Mouse (Mus musculus): ENCODE measurements around the gene Rere. TPM values are rescaled to one million over a fixed set of nuclear protein-coding genes. Genes with fewer than 3 reads are reported as not detected.
A peak's percentile ranks its signal among the peaks of the same experiment; 100 is the strongest.

Rere gene
- polyA plus RNA-seq, 1 experiment from 2014 or later = 29.0 TPM

DNA sequence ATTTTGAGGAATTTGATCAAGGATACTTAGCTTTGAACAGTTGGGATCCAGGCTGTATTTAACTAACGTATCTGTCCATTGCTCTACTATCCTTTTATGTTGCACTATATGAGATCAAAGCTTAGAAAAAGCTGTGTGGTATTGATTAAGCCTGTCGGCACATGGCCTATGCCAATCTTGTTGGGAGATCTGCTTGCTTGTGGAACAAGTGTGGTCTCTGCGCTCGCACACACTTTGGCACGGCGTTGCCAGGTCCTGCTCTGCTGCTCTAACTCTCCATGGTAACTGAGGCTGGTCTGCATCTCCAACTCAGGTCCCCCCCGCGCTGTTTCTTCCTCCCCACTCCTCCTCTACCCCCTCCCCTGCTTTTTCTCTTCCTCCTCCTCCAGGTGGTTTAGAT, 112.2 kb downstream of the Rere start:
- Histone ChIP-seq H3K27ac (ENCODE audit: low read length) (no peak overlapping the region), H3K9me3 (replicated peaks; ENCODE audit: control insufficient read depth, low read length, poor library complexity, severe bottlenecking) (no peaks in the 10 kb centered on the region), H3K27me3 (ENCODE audit: control insufficient read depth, insufficient read depth, low read depth, low read length) (no peaks in the 10 kb centered on the region), H3K4me2 (ENCODE audit: low read length) (no peak overlapping the region), H3K36me3 (ENCODE audit: control insufficient read depth, insufficient read depth, low read length) (no peaks in the 10 kb centered on the region), H3K4me3 (ENCODE audit: low read depth, low read length) (no peak overlapping the region), H3K4me1 (ENCODE audit: control insufficient read depth, insufficient read depth, low read length) (peaks cover 55% of the 10 kb centered on the region), H3K9ac (ENCODE audit: low read depth, low read length) (no peak overlapping the region)
- WGBS = 38% methylated on average over 8 of the region's 8 CpGs
- no peak for ATAC-seq

DNA sequence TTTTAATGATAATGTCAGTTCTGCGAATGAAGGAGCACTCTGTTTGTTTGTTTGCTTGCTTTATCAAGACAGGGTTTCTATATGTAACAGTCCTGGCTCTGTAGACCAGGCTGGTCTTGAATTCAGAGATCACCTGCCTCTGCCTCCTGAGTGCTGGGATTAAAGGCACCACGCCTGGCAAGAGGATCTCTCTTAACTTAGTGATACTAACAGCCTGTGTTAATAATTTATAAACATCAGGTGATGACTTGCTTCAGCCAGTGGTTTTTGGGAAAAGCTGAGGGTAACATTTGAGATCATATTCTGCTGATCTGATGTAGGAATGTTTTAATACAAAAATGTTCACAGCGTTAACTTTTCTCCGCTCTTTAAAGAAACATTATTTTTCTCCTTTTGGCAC, 112.6 kb downstream of the Rere start:
- no peak for ATAC-seq
- 82% methylated on average over 4 of the region's 4 CpGs for WGBS
- no peak overlapping the region for H3K27ac ChIP-seq (ENCODE audit: low read length)
- H3K4me2 ChIP-seq (ENCODE audit: low read length) = no peak overlapping the region
- H3K36me3 ChIP-seq (ENCODE audit: control insufficient read depth, insufficient read depth, low read length) = no peaks in the 10 kb centered on the region
- H3K9me3 ChIP-seq (replicated peaks; ENCODE audit: control insufficient read depth, low read length, poor library complexity, severe bottlenecking) = no peaks in the 10 kb centered on the region
- H3K4me3 ChIP-seq (ENCODE audit: low read depth, low read length) = no peak overlapping the region
- H3K27me3 ChIP-seq (ENCODE audit: control insufficient read depth, insufficient read depth, low read depth, low read length) = no peaks in the 10 kb centered on the region
- H3K4me1 ChIP-seq (ENCODE audit: control insufficient read depth, insufficient read depth, low read length) = peaks cover 51% of the 10 kb centered on the region
- no peak overlapping the region for H3K9ac ChIP-seq (ENCODE audit: low read depth, low read length)

DNA sequence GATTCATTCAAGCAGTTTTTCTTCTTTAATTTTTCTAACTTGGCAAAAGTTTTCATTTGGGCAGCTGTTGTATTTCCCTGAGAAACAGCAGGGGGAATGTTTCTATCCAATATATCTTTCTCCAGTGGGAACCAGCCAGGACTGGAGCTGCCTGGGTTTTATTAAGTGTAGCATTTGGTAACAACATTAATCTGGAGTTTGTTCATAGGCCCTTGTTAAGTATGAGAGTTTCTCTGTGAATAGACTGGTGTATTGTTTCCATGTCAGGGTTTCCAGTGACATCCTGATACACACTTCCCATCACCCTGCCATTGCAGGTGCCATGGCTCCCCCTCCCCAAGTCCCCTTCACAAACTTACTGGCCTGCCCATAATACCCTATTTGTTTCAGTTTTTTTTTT, 114.9 kb downstream of the Rere start:
- no peak for ATAC-seq
- H3K4me1 ChIP-seq (ENCODE audit: control insufficient read depth, insufficient read depth, low read length) = peaks cover 52% of the 10 kb centered on the region
- 0 out of 2 replicates have a peak overlapping the region, but pooled peaks have one; percentile 16 for H3K4me2 ChIP-seq (ENCODE audit: low read length)

DNA sequence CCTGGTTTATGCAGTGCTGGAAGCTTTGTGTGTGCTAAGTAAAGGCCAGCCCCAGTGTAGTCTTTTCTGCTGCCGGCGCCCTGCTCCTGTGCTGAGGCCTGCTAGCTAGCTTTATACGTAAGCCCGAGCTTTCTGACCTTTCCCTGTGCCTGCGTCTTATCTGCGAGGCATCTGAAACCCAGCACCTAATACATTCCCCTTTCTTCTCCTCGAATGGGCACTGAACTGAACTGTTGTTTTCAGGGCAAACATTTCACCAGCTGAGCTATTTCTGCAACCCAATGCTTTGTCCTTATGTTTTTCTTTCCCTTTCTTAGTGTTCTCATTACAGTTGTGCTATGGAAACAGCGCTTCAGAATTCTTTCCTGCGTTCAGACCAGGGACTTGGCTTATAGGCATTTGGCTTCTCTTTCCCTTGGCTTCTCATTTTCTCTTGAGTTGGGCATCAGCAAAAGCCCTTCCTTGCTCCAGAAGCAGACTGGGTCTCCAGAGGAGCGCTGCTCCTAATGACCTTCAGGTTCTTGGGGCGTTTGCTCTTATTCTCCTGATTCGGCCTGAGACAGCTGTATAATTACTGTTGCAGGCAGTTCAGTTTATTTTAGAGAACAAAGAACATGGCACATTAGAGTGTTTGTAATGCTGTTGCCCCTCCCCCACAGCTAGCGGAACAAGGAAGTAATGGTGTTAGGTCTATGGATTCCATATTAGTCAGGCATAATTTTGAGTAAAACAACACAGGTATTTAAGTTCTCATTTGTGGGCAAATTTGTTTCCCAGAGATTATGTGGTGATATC, 115.6 kb downstream of the Rere start:
- no peaks in the 10 kb centered on the region for H3K27me3 ChIP-seq (ENCODE audit: control insufficient read depth, insufficient read depth, low read depth, low read length)
- H3K4me2 ChIP-seq (ENCODE audit: low read length) = peak overlapping the region; percentile 26; the same call in 1 of the 2 replicates
- H3K9me3 ChIP-seq (replicated peaks; ENCODE audit: control insufficient read depth, low read length, poor library complexity, severe bottlenecking) = no peaks in the 10 kb centered on the region
- 19% methylated on average over 13 of the region's 13 CpGs for WGBS
- H3K9ac ChIP-seq (ENCODE audit: low read depth, low read length) = peak overlapping the region; percentile 44
- H3K4me1 ChIP-seq (ENCODE audit: control insufficient read depth, insufficient read depth, low read length) = peaks cover 55% of the 10 kb centered on the region
- ATAC-seq = 0 out of 2 replicates have a peak, but pooled peaks have one; percentile 44
- H3K36me3 ChIP-seq (ENCODE audit: control insufficient read depth, insufficient read depth, low read length) = no peaks in the 10 kb centered on the region
- no peak overlapping the region for H3K4me3 ChIP-seq (ENCODE audit: low read depth, low read length)
- H3K27ac ChIP-seq (ENCODE audit: low read length) = peak overlapping the region; percentile 73

More for the DNA sequence above, 114.9 kb downstream of the Rere start:
- no peaks in the 10 kb centered on the region for H3K36me3 ChIP-seq (ENCODE audit: control insufficient read depth, insufficient read depth, low read length)
- H3K27ac ChIP-seq (ENCODE audit: low read length) = peak overlapping the region; percentile 73
- no peaks in the 10 kb centered on the region for H3K27me3 ChIP-seq (ENCODE audit: control insufficient read depth, insufficient read depth, low read depth, low read length)
- H3K9me3 ChIP-seq (replicated peaks; ENCODE audit: control insufficient read depth, low read length, poor library complexity, severe bottlenecking) = no peaks in the 10 kb centered on the region
- H3K4me3 ChIP-seq (ENCODE audit: low read depth, low read length) = no peak overlapping the region
- no peak overlapping the region; the same call in 1 of the 2 replicates for H3K9ac ChIP-seq (ENCODE audit: low read depth, low read length)

DNA sequence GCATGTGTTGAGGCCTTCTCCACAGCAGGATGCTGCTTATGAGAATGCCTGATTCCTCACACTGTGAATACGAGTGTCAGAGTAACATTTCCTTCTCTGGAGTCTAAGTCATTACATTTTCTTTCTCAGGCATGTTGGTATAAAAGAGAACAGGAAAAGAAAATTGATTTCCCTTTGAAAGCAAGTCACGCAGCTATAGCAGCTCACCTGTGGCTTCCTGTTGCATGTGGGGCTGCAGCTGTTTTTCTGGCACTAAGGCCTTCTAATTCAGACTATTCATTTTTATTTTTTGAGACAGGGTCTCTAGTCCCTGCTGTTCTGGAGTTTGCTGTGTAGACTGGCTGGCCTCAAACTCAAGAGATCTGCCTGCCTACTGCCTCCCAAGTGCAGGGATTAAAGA, 117.6 kb downstream of the Rere start:
- no peak for ATAC-seq
- Histone ChIP-seq H3K4me2 (ENCODE audit: low read length) (no peak overlapping the region), H3K36me3 (ENCODE audit: control insufficient read depth, insufficient read depth, low read length) (no peaks in the 10 kb centered on the region), H3K9ac (ENCODE audit: low read depth, low read length) (no peak overlapping the region), H3K27ac (ENCODE audit: low read length) (no peak overlapping the region), H3K9me3 (replicated peaks; ENCODE audit: control insufficient read depth, low read length, poor library complexity, severe bottlenecking) (no peaks in the 10 kb centered on the region), H3K4me3 (ENCODE audit: low read depth, low read length) (no peak overlapping the region), H3K27me3 (ENCODE audit: control insufficient read depth, insufficient read depth, low read depth, low read length) (no peaks in the 10 kb centered on the region), H3K4me1 (ENCODE audit: control insufficient read depth, insufficient read depth, low read length) (peaks cover 58% of the 10 kb centered on the region)
- 24% methylated on average over 2 of the region's 2 CpGs for WGBS

DNA sequence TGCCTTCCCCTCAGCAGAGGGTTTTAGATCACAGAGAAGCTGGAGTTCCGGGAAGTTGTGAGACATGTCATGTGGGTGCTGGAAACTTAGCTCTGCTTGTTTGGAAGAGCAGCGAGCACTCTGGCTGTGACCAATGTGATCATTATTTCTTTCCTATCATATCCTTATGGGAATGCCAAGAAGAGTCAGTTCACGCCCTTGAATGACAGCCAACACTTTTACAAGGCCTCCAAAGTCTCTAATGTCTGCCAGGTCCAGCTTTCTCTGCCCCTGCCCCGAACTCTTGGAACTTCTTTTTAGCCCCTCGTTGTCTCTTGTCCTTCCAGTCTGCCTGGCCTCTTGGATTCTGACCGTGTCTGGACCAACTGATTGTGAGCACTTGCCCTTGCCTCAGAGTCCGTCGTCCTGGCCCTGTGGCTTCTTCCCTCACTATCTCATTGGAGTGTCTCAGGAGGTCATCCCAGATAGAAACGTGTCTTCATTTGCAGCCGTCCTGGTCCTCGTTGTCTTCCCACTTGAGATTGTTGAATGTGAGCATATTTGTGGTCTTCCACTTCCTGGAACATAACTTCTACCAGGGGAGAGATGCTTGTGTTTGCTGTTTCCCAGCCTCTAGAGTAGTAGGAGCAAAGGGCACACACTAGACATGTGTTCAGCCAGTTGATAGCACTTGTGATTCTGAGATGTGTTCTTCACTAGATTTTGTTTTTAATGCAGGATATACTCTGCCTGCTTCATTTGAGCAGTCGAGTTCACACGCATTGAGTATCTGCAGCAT, 120.6 kb downstream of the Rere start:
- WGBS = 71% methylated on average over 13 of the region's 13 CpGs
- peak overlapping the region; percentile 18; the same call in 1 of the 2 replicates for H3K27ac ChIP-seq (ENCODE audit: low read length)
- no peaks in the 10 kb centered on the region for H3K9me3 ChIP-seq (replicated peaks; ENCODE audit: control insufficient read depth, low read length, poor library complexity, severe bottlenecking)
- no peak overlapping the region for H3K4me2 ChIP-seq (ENCODE audit: low read length)
- no peaks in the 10 kb centered on the region for H3K27me3 ChIP-seq (ENCODE audit: control insufficient read depth, insufficient read depth, low read depth, low read length)
- no peak overlapping the region for H3K9ac ChIP-seq (ENCODE audit: low read depth, low read length)
- peaks cover 46% of the 10 kb centered on the region for H3K4me1 ChIP-seq (ENCODE audit: control insufficient read depth, insufficient read depth, low read length)
- no peak for ATAC-seq
- H3K36me3 ChIP-seq (ENCODE audit: control insufficient read depth, insufficient read depth, low read length) = no peaks in the 10 kb centered on the region
- no peak overlapping the region for H3K4me3 ChIP-seq (ENCODE audit: low read depth, low read length)

DNA sequence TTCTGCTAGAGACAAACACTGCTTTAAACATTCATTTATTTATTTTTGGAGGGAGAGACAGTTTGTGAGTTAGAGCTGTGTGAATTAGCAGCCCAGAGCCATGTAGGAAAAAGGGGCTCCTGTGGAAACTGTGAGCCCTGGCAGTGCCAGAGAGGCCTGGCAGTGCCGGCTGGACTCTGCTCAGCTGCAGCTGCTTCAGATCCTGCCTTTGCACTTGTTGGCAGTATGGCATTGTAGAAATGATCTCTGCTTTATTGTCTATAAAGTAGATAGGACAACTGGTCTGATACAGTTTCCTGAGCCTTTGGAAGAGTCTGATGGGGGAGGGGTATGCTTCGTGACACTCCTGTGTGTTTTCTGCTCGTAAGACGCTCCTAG, 121.2 kb downstream of the Rere start:
- Histone ChIP-seq H3K27me3 (ENCODE audit: control insufficient read depth, insufficient read depth, low read depth, low read length) (no peaks in the 10 kb centered on the region), H3K27ac (ENCODE audit: low read length) (0 out of 2 replicates have a peak overlapping the region, but pooled peaks have one; percentile 10), H3K9me3 (replicated peaks; ENCODE audit: control insufficient read depth, low read length, poor library complexity, severe bottlenecking) (no peaks in the 10 kb centered on the region), H3K4me1 (ENCODE audit: control insufficient read depth, insufficient read depth, low read length) (peaks cover 40% of the 10 kb centered on the region), H3K36me3 (ENCODE audit: control insufficient read depth, insufficient read depth, low read length) (no peaks in the 10 kb centered on the region), H3K4me2 (ENCODE audit: low read length) (no peak overlapping the region), H3K4me3 (ENCODE audit: low read depth, low read length) (no peak overlapping the region), H3K9ac (ENCODE audit: low read depth, low read length) (no peak overlapping the region)
- ATAC-seq = no peak
- 60% methylated on average over 4 of the region's 4 CpGs for WGBS

DNA sequence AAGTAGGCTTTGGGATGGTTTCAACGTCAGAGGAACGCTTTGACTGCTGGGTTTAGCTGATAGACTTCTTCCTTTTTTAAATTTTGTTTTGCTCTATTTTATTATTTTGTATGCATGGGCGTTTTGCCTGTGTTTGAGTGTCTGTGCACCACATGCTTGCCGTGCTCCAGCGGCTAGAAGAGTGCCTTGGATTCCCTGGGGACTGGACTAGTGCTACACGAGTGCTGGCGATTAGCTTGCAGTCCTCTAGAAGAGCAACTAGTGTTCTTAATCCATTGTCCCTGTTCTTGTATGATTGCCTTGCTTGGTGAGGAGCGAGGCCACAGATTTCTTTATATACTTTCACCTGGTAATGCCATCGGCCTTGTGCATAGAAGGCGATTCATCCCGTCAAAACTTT, 122.5 kb downstream of the Rere start:
- Histone ChIP-seq H3K4me1 (ENCODE audit: control insufficient read depth, insufficient read depth, low read length) (peaks cover 34% of the 10 kb centered on the region), H3K36me3 (ENCODE audit: control insufficient read depth, insufficient read depth, low read length) (peaks cover 3% of the 10 kb centered on the region; the same call in 1 of the 2 replicates), H3K27ac (ENCODE audit: low read length) (peak overlapping the region; percentile 31; the same call in 1 of the 2 replicates)

DNA sequence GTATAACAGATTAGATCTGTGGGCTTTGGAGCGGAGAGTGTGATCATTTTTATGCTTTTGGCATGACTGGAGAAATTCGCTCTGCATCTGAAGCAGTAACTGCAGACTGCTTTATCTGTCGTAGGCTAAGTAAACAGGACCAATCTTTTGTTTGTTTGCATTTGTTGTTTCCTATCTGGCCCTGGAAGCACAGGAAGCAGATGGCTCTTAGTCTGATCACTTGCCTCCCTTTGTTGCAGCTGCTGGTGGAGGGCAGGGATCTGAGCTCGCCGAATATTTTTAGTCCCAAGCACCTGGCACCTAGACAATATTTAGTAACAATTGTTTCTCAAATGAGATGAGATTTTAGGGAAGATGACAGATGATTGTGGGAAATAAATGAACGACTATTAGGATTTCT, 123.1 kb downstream of the Rere start:
- Histone ChIP-seq H3K9ac (ENCODE audit: low read depth, low read length) (no peak overlapping the region), H3K36me3 (ENCODE audit: control insufficient read depth, insufficient read depth, low read length) (peaks cover 3% of the 10 kb centered on the region; the same call in 1 of the 2 replicates), H3K9me3 (replicated peaks; ENCODE audit: control insufficient read depth, low read length, poor library complexity, severe bottlenecking) (no peaks in the 10 kb centered on the region), H3K4me3 (ENCODE audit: low read depth, low read length) (no peak overlapping the region), H3K4me2 (ENCODE audit: low read length) (no peak overlapping the region), H3K27ac (ENCODE audit: low read length) (peak overlapping the region; percentile 31; the same call in 1 of the 2 replicates), H3K27me3 (ENCODE audit: control insufficient read depth, insufficient read depth, low read depth, low read length) (no peaks in the 10 kb centered on the region), H3K4me1 (ENCODE audit: control insufficient read depth, insufficient read depth, low read length) (peaks cover 33% of the 10 kb centered on the region)
- WGBS = 26% methylated on average over 6 of the region's 6 CpGs
- ATAC-seq = no peak

More for the DNA sequence above, 122.5 kb downstream of the Rere start:
- no peak for ATAC-seq
- Histone ChIP-seq H3K4me2 (ENCODE audit: low read length) (no peak overlapping the region), H3K27me3 (ENCODE audit: control insufficient read depth, insufficient read depth, low read depth, low read length) (no peaks in the 10 kb centered on the region), H3K9me3 (replicated peaks; ENCODE audit: control insufficient read depth, low read length, poor library complexity, severe bottlenecking) (no peaks in the 10 kb centered on the region), H3K4me3 (ENCODE audit: low read depth, low read length) (no peak overlapping the region), H3K9ac (ENCODE audit: low read depth, low read length) (no peak overlapping the region)
- 47% methylated on average over 11 of the region's 11 CpGs for WGBS
